Mouse (Mus musculus): ENCODE data around the gene Zfp599. TPM values are rescaled to one million over a fixed set of nuclear protein-coding genes. Genes with fewer than 3 reads are reported as not detected.
"Not testable (repeated sequence)": the region's sequence is repeated elsewhere in the genome, so short reads cannot be mapped to it uniquely, and the experiment has no call there.

Gene Zfp599
- 4.0 and 4.8 TPM in 2 replicates for polyA plus RNA-seq (2015; fragmentation: Nextera tagmentation; extraction: Ambion mirVana)

DNA sequence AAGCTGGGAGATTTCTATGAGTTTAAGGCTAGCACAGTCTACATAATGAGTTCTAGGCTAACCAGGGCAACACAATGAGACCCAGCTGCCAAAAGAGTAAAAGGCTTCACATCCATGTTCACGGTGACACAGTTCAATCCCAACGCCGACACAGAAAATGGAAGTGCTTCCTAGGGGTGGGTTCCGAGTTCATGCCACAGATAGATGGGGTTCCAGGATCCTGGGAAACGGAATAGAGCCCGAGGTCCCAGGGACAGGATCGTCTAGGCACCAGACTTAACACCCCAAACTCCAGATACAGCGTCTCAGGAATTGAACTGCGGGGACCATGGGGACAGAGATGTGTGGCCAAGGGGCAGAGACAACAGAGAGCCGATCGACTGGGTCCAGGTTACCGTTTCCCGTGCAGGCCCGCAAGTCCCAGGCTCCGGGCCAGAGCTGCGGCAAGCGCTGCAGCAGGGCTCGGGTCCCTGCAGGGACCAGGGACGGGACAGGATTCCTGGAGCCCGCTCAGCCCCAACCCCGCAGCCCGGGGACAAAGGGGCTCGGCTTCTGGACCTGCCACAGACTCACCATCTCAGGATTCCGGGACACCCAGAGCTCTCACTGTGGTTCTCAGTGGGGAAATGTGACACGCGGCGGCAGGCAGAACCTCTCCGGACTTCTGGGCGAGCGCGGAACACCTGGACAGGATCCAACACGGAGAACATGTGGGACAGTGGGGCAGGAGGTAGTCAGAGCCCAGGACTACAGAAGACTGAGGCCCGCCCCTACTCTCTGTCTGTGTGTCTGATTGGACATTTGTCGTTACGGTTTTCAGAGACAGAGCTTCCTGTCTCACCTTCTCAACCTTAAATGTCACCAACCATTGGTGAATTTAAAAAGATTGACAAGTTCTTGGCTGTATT lies at the start of gene Zfp599:
TSS of gene Zfp599 (minus strand) at position 712 of the 908 bp plus-strand sequence.
- under 1% methylated on average over 35 of the region's 35 CpGs for WGBS
- H3K27ac ChIP-seq: peak within 1 kb of the TSS; percentile 72

GRCm38 (mm10) chr9:22307920-22308262 lies 48.2 kb upstream of the Zfp599 start:
- 13% methylated on average over 9 of the region's 9 CpGs for WGBS
- H3K4me2 ChIP-seq: peak overlapping the region; percentile 87
- peak overlapping the region; percentile 94 for H3K4me3 ChIP-seq
- not testable (repeated sequence) for ATAC-seq (ENCODE audit: insufficient number of reproducible peaks, low FRiP score, low TSS enrichment, low read depth); H3K27ac ChIP-seq; H3K9me3 ChIP-seq; H3K4me1 ChIP-seq; H3K27me3 ChIP-seq
- H3K36me3 ChIP-seq: peaks cover 23% of the 10 kb centered on the region
- peak overlapping the region; percentile 88; the same call in 1 of the 2 replicates for H3K9ac ChIP-seq

More for the DNA sequence above, at the start of gene Zfp599:
- peaks cover 25% of the 10 kb centered on the region for H3K36me3 ChIP-seq
- H3K4me2 ChIP-seq: peak within 1 kb of the TSS; percentile 71
- peak within 1 kb of the TSS; percentile 73 for H3K4me3 ChIP-seq
- no peaks in the 10 kb centered on the region for H3K4me1 ChIP-seq
- ATAC-seq (ENCODE audit: insufficient number of reproducible peaks, low FRiP score, low TSS enrichment, low read depth): peak; percentile 93
- H3K9ac ChIP-seq: peak within 1 kb of the TSS; percentile 59
- no peaks in the 10 kb centered on the region for H3K27me3 ChIP-seq
- no peaks in the 10 kb centered on the region; the same call in 1 of the 2 replicates for H3K9me3 ChIP-seq

- peak within 1 kb of the TSS; percentile 88 for H3K9ac ChIP-seq
- no peaks in the 10 kb centered on the region for H3K27me3 ChIP-seq
- H3K9me3 ChIP-seq: no peaks in the 10 kb centered on the region
- peaks cover 26% of the 10 kb centered on the region for H3K36me3 ChIP-seq
- WGBS: under 1% methylated on average over 56 of the region's 56 CpGs
- ATAC-seq (ENCODE audit: insufficient number of reproducible peaks, low FRiP score, low TSS enrichment, low read depth): peak; percentile 95
- H3K4me1 ChIP-seq: peaks cover 10% of the 10 kb centered on the region
- peak within 1 kb of the TSS; percentile 78 for H3K27ac ChIP-seq
- H3K4me2 ChIP-seq: peak within 1 kb of the TSS; percentile 87
- H3K4me3 ChIP-seq: peak within 1 kb of the TSS; percentile 94
Measured at GRCm38 (mm10) chr9:22307156-22307919, 47.6 kb upstream of the Zfp599 start, which contains the start of gene Zfp810. Zfp810 (minus strand) TSS chr9:22307648.

- H3K9me3 ChIP-seq: no peaks in the 10 kb centered on the region
- peaks cover 10% of the 10 kb centered on the region for H3K4me1 ChIP-seq
- peak overlapping the region; percentile 94 for H3K4me3 ChIP-seq
- H3K9ac ChIP-seq: peak overlapping the region; percentile 88
- peak overlapping the region; percentile 87 for H3K4me2 ChIP-seq
- ATAC-seq (ENCODE audit: insufficient number of reproducible peaks, low FRiP score, low TSS enrichment, low read depth): no peak
- H3K27ac ChIP-seq: peak overlapping the region; percentile 78; the same call in 1 of the 2 replicates
- no peaks in the 10 kb centered on the region for H3K27me3 ChIP-seq
- WGBS: 14% methylated on average over 6 of the region's 6 CpGs
- peaks cover 26% of the 10 kb centered on the region for H3K36me3 ChIP-seq
Measured at GRCm38 (mm10) chr9:22306726-22307125, 47.0 kb upstream of the Zfp599 start.

GRCm38 (mm10) chr9:22302199-22302598 lies 42.5 kb upstream of the Zfp599 start:
- H3K27ac ChIP-seq: no peak overlapping the region
- no peak for ATAC-seq (ENCODE audit: insufficient number of reproducible peaks, low FRiP score, low TSS enrichment, low read depth)
- H3K4me2 ChIP-seq: no peak overlapping the region
- H3K4me1 ChIP-seq: peaks cover 10% of the 10 kb centered on the region
- H3K4me3 ChIP-seq: no peak overlapping the region
- peaks cover 50% of the 10 kb centered on the region for H3K36me3 ChIP-seq
- WGBS: 88% methylated on average over 1 of the region's 1 CpGs
- H3K9me3 ChIP-seq: no peaks in the 10 kb centered on the region
- no peak overlapping the region for H3K9ac ChIP-seq
- no peaks in the 10 kb centered on the region for H3K27me3 ChIP-seq

DNA sequence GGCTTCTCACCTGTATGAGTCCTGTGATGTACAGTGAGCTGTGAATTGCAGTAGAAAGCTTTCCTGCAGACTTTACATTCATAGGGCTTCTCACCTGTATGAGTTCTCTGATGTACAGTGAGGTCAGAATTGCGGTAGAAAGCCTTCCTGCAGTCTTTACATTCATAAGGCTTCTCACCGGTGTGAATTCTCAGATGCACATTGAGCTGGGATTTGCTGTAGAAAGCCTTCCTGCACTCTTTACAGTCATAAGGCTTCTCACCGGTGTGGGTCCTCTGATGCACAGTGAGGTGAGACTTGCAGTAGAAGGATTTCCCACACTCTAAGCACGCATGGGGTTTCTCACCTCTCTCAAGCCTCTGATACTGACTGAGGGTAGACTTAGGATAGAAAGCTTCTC lies 19.0 kb upstream of the Zfp599 start:
- Histone ChIP-seq H3K27me3 (no peaks in the 10 kb centered on the region), H3K4me2 (no peak overlapping the region), H3K36me3 (peaks cover 77% of the 10 kb centered on the region), H3K27ac (no peak overlapping the region), H3K4me3 (no peak overlapping the region), H3K9ac (no peak overlapping the region), H3K4me1 (no peaks in the 10 kb centered on the region), H3K9me3 (peaks cover 54% of the 10 kb centered on the region)
- no peak for ATAC-seq (ENCODE audit: insufficient number of reproducible peaks, low FRiP score, low TSS enrichment, low read depth)
- 97% methylated on average over 4 of the region's 4 CpGs for WGBS

- Histone ChIP-seq H3K4me3 (no peak overlapping the region), H3K27ac (no peak overlapping the region), H3K9me3 (no peaks in the 10 kb centered on the region; the same call in 1 of the 2 replicates), H3K27me3 (no peaks in the 10 kb centered on the region), H3K4me2 (no peak overlapping the region), H3K36me3 (0 out of 2 replicates have a peak, but pooled peaks cover 5% of the 10 kb centered on the region), H3K4me1 (no peaks in the 10 kb centered on the region), H3K9ac (no peak overlapping the region)
- no peak for ATAC-seq (ENCODE audit: insufficient number of reproducible peaks, low FRiP score, low TSS enrichment, low read depth)
- WGBS: 92% methylated on average over 1 of the region's 1 CpGs
Measured at GRCm38 (mm10) chr9:22268886-22269285, 9.2 kb upstream of the Zfp599 start.

GRCm38 (mm10) chr9:22262611-22263010 lies 2.9 kb upstream of the Zfp599 start:
- no peaks in the 10 kb centered on the region for H3K27me3 ChIP-seq
- no peaks in the 10 kb centered on the region for H3K36me3 ChIP-seq
- H3K9ac ChIP-seq: no peak overlapping the region
- no peak overlapping the region for H3K27ac ChIP-seq
- WGBS: 90% methylated on average over 10 of the region's 10 CpGs
- no peaks in the 10 kb centered on the region for H3K4me1 ChIP-seq
- no peak for ATAC-seq (ENCODE audit: insufficient number of reproducible peaks, low FRiP score, low TSS enrichment, low read depth)
- no peaks in the 10 kb centered on the region for H3K9me3 ChIP-seq
- H3K4me2 ChIP-seq: no peak overlapping the region
- H3K4me3 ChIP-seq: no peak overlapping the region

DNA sequence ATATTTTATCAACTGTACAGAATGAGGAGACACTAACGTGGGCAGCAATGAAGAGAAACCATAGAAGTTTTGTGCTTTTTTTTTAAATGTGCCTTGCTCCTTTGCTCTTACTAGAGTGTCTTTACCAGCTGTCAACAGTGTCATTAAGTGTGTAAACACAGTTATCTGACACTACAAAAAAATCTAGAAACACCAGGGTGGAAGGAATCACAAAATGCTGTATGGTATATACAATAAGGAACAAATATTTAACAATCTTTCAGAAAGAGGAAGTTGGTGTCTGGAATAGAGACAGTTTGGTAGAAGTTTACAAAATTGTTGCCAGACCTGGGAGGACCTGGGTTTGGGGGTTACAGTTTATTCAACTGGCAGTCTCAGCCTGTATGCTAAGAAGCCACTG lies 1.9 kb upstream of the Zfp599 start:
- Histone ChIP-seq H3K27ac (no peak overlapping the region), H3K4me1 (no peaks in the 10 kb centered on the region), H3K4me3 (no peak overlapping the region), H3K9me3 (no peaks in the 10 kb centered on the region), H3K36me3 (peaks cover 6% of the 10 kb centered on the region), H3K27me3 (no peaks in the 10 kb centered on the region), H3K4me2 (no peak overlapping the region), H3K9ac (no peak overlapping the region)
- 84% methylated on average over 1 of the region's 1 CpGs for WGBS
- ATAC-seq (ENCODE audit: insufficient number of reproducible peaks, low FRiP score, low TSS enrichment, low read depth): no peak

DNA sequence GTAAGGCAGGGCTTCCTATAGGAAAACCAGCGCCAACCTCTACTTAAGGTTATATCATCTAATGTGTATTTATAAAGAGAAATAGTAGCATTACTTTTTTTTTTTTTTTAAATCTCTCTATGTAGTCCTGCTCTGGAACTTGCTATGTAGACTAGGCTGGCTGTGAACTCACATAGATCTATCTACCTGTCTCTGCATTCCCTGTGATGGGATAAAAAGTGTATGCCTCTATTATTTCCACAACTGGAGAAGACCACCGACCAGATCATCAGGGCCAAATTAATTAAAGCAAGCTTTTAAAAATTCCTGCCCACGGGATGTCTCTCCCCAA lies 362 bp upstream of the Zfp599 start:
- H3K4me3 ChIP-seq: peak overlapping the region; percentile 73
- H3K4me1 ChIP-seq: no peaks in the 10 kb centered on the region
- H3K9ac ChIP-seq: no peak overlapping the region
- no peaks in the 10 kb centered on the region; the same call in 1 of the 2 replicates for H3K9me3 ChIP-seq
- no peaks in the 10 kb centered on the region for H3K27me3 ChIP-seq
- H3K27ac ChIP-seq: no peak overlapping the region
- peak overlapping the region; percentile 71 for H3K4me2 ChIP-seq
- 15% methylated on average over 3 of the region's 3 CpGs for WGBS
- ATAC-seq (ENCODE audit: insufficient number of reproducible peaks, low FRiP score, low TSS enrichment, low read depth): no peak
- peaks cover 22% of the 10 kb centered on the region for H3K36me3 ChIP-seq

GRCm38 (mm10) chr9:22258784-22259183 lies 911 bp downstream of the Zfp599 start:
- H3K4me3 ChIP-seq: peak overlapping the region; percentile 73
- ATAC-seq (ENCODE audit: insufficient number of reproducible peaks, low FRiP score, low TSS enrichment, low read depth): no peak
- no peak overlapping the region for H3K27ac ChIP-seq
- H3K9ac ChIP-seq: peak overlapping the region; percentile 59; the same call in 1 of the 2 replicates
- no peaks in the 10 kb centered on the region for H3K4me1 ChIP-seq
- peaks cover 3% of the 10 kb centered on the region for H3K9me3 ChIP-seq
- H3K27me3 ChIP-seq: no peaks in the 10 kb centered on the region
- 80% methylated on average over 8 of the region's 8 CpGs for WGBS
- H3K36me3 ChIP-seq: peaks cover 30% of the 10 kb centered on the region
- peak overlapping the region; percentile 71 for H3K4me2 ChIP-seq

GRCm38 (mm10) chr9:22256579-22256978 lies 3.1 kb downstream of the Zfp599 start:
- H3K4me3 ChIP-seq: no peak overlapping the region
- H3K36me3 ChIP-seq: peaks cover 49% of the 10 kb centered on the region
- H3K27me3 ChIP-seq: no peaks in the 10 kb centered on the region
- ATAC-seq (ENCODE audit: insufficient number of reproducible peaks, low FRiP score, low TSS enrichment, low read depth): no peak
- no peak overlapping the region for H3K4me2 ChIP-seq
- H3K4me1 ChIP-seq: no peaks in the 10 kb centered on the region
- H3K9me3 ChIP-seq: peaks cover 6% of the 10 kb centered on the region
- 90% methylated on average over 4 of the region's 4 CpGs for WGBS
- H3K9ac ChIP-seq: no peak overlapping the region
- no peak overlapping the region for H3K27ac ChIP-seq
